Mouse (Mus musculus) frontal cortex, postnatal 10 days (tissue): ENCODE results near the gene Ahnak.

Experiments used
- DNase-seq, 2 experiments: peaks; one replicate each; pipeline ENCODE4 v3.0.0; 2022; ENCODE audit warnings: low spot score in 2 of 2, mixed read lengths in 1 of 2

The Ahnak gene

DNA sequence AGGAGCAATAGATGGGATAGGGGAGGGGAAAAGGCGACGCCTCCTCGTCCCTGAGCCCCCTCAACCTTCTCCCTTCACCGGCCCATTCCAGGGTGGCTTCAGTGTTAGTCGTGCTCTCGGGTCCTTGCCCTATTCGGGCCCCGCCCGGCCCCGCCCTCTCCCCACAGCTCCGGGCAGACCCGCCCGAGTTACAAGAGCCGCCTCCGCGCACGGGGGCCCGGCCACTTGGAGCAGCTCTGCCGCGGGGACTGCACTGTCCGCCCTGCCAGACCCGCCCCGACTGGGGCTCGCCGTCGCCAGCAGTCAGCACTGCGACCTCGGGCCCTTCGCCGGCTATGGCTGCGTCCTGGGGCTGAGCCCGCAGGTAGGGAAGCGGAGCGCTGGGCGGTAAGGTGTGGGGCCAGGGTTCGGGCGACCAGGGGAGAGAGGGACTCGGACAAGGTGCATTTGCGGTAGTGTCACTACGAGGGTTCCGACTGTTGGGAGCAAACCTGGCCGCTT, at the start of gene Ahnak:
Gene Ahnak, plus strand, starts transcription at position 219 of the 501 bp plus-strand sequence.
- DNase-seq, result no peak

DNA sequence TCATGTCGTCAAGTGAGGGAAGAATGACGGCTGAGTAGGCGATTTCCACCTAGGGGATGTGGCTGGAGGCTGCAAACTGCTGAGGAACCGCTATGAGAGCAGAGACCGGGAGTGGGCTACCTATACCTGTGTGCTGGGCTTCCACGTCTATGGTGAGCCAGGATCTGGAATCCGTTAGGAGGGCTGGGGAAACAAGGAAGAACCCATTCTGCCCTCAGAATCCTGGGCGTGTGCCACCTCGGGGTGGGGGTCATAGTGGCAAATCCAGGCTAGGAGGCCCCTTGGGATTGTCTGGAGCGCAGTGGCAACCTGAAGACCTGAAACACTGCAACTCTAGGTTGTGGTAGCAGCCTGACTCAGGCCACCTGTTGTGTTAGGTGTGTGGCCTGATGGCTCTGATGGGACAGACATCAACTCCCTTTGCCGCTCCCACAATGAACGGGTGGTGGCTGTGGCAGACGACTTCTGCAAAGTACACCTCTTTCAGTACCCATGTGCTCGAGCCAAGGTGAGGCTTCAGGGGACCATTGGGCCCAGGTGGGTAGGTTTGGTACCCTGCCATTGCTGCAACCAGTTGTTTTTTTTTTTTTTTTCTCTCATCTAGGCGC, 48.5 kb upstream of the Ahnak start:
- no peak for DNase-seq

DNA sequence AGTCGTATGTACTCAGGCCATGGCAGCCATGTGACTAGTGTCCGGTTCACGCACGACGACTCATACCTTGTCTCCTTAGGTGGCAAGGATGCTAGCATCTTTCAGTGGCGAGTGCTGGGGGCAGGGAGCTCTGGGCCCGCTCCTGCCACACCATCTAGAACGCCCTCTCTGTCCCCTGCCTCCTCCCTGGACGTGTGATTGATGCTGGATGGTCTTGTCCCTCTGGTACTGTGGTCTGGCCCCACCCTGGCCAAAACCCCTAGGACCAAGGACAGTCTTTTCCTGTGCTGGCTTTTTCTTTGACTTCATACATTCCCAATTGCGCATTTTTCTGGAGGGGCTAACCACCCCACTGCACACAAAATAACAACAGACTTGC, 48.0 kb upstream of the Ahnak start:
- no peak for DNase-seq

DNA sequence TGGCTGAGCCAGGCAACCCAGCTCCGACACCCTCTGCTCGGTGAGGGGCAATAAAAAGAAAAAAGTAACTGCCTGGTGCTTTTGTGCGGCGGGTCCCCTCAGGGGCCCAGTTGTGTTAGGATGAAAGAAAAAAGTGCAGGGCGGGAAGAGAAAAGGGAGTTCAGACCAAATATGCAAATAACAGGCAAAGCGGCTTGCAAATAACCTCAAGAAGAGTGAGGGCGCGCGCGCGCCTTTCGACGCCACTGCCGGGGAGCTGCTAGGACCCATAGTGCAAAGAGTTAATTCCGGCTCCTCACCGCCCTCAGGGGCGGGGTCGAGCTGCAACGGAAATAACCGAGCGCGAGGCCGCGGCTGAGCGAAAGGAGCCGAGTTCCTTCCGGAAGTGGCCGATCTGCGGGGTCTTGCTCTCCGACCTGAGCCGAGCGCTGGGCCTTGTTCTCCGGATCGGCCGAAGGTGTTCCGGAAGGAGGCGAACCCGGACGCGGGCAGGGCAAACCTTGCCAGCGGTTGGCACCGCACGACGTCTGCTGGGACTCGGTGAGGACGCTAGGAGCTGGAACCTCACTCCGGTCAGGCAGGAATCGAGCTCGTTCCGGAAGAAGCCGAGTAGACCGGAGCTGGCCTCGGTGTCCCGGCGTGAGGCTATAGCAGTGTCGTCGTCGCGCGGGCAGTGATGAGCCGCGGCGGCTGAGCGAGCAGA, 47.4 kb upstream of the Ahnak start, which contains the start of gene Mta2:
Gene Mta2, plus strand, starts transcription at position 361 of the 703 bp plus-strand sequence.
- DNase-seq, result peak; percentile 91 to 96

DNA sequence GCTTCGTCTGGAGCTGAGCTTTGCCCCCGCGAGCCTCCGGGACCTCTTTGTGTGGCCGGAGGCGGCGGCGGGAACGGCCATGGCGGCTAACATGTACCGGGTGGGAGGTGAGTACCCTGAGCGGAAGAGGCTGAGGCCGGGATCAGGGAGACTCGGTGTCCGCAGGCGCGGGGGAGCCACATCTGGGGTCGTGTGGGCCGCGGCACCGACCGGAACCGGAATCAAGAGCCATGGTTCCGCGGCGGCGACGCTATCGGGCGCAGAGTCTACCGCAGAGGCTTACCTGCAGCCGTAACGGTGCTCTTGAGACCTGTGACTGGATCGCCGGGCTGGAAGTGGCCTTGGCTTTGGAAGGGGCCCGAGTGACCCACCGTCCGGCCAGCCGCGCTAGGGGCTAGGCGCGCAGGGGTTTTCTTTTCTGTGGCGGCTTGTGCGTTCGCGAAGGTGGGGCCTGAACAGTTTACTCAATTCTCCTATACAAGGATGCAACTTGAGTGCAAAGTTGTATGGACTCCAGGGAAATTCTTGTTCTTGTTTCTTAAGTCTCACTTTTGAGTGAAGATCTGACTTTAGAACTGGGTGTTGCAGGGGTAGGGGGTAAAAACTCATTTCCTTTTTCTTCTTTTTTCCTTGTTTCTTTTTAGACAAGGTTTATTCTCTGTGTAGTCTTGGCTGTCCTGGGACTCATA, 46.7 kb upstream of the Ahnak start:
- no peak for DNase-seq

DNA sequence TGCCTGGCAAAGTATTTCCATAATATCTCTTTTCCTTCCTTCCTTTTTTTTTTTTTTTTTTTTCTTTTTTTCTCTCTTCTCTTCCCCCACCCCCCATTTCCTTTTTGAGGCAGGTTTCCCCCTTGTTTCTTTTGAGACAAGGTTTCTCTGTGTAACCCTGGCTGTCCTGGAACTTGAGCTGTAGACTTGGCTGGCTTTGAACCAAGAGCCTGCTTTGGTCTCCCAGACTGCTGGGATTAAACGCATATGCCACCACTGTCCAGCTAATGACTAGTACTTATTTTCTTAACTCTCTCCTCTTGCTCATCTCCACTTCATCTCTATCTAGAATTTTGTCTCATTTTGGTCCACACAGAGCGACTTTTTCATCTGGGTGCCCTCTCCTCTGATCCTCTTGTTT, 46.0 kb upstream of the Ahnak start:
- no peak for DNase-seq

DNA sequence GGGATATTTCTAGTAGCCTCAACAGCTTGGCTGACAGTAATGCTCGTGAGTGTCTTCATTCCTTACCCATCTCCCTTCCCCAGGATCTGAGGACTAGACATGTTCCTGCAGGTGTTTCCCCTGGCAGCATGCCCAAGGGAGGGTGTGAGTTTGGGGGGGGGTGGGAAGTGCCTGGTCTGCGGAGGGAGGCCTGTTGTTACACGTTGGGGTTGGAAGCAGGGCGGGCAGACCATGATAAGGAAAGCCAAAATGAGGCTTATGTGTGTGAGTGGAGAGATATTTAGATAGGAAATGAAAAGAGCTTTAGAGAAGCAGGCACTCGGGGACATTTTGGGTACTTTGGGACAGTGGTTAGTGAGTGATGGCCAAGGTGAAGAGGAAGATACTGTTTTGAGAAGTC, 45.0 kb upstream of the Ahnak start:
- no peak for DNase-seq

DNA sequence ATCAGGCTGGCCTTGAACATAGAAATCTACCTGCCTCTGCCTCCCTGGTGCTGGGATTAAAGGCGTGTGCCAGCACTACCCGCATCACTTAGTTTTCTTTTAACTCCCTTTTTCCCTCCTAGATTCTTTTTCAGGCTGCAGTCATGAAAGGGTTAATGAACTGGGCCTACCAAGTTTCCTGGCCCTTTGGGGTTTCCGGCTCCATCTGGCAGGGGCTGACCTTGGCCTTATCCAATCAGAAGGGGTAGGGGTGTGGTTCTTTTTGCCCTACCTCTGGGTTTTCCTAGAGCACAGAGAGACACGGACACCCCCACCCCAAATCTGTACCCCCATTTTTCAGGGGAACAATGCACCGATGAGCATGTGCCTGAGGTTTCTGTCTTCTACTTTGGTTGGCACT, 44.3 kb upstream of the Ahnak start:
- peak; percentile 46 to 59 for DNase-seq

DNA sequence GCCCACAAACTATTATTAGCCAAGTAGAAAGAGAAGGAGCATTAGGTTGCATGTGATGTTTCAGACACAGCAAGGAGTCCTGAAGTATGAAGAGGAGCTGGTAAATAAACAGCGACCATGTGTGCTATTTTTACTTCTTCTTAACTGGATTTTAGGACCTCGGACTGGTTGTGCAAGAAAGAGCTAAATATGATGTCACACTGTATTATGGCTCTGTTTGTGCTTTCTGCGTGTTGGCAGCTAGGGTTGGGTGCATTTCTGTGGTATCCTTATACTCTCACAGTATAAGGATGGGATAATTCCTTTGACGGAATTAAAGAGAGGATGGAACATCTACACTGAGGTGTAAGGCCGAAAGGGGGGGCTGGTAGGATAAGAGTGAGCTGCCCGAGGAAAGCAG, 43.8 kb upstream of the Ahnak start:
- DNase-seq, result no peak

DNA sequence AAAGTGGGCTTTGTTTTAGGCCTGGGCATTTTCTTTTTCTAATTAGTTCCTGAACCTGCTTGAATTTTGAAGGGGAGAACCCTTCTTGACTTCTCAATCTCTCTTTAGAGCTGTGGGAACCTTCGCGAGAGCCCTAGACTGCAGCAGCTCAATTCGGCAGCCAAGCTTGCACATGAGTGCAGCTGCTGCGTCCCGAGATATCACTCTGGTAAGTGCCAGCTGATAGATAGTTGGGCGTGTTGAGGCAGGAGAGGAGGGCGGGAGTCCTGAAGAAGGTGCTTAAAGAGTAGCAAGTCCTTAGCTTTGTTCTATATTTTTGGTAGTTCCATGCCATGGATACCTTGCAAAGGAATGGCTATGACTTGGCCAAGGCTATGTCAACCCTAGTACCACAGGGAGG, 42.2 kb upstream of the Ahnak start:
- DNase-seq, result no peak

DNA sequence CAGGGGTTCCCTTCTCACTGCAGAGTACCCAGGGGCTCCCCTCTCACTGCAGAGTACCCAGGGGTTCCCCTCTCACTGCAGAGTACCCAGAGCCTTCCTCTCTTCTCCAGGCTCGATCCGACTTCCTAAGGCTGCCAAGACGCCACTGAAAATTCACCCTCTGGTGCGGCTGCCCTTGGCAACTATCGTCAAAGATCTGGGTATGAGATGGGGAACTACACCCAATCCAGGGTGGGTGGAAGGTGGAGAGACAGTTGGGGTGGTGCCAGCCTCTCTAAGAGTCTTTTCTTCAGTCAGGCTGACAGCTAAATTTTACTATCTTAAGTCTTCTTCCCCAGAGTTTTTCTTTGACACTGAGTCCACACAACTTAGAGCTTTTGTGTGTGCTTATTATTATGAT, 38.9 kb upstream of the Ahnak start:
- DNase-seq, result no peak

DNA sequence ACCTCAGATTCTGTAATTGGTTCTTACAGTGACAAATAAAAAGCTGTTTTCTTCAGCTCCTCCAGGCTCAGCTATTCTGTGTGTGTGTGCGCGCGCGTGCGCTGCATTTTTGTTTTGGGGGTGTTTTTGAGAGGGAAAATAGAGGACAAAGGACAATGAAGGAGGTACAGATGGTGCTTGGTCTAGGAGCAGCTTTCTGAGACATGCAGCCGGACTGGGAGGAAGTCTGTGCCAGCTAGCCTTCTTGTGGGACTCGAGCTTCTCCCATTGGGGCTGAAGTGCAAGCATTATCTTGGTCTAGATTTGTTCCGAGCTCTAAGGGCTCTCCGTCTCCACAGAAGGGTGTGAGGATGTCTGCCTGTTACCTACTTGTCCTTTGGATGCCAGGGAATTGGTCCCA, 36.8 kb upstream of the Ahnak start:
- DNase-seq, result no peak

DNA sequence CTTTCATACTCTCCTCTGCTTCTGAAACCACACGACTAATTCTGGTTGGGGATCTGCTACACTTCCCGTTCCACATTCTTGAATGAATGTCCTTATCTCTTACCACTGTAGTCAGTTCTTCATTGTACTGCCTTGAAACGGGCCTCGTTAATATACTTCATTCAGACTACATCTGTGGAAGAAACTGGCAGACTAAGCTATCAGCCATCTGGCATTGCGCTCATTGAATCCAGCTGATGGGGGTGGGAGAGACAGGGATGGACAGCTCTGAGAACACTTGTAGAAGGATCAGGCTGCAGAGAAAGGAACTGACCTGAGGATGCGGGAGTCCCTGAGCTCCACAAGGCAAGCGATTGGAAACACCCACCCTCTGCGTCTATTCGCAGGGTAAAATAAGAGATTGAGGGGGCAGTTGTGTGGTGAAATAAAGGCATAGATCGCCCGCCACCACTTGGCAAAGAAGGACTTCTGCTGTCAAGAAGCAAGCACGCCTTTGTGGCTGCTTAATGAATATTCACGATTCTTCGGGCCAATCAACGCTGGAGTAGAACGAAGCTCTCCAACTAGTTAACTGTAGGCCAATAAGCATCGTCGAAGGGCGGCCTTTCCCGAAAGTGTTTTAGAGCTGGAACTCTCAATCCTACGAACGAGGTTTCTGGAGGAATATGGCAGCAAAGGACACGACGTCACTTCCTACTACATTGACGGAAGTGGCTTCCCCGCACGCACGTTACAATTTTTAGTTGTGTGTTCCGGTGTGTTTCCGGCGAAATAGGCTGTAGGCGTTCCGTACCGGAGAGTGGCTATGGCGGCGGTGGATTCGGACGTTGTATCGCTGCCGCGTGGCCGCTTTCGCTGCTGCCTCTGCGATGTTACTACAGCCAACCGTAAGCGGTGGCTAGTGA, 35.7 kb upstream of the Ahnak start, which contains the start of gene Tut1:
Gene Tut1, plus strand, starts transcription at position 713 of the 905 bp plus-strand sequence.
- DNase-seq, result peak; percentile 92

DNA sequence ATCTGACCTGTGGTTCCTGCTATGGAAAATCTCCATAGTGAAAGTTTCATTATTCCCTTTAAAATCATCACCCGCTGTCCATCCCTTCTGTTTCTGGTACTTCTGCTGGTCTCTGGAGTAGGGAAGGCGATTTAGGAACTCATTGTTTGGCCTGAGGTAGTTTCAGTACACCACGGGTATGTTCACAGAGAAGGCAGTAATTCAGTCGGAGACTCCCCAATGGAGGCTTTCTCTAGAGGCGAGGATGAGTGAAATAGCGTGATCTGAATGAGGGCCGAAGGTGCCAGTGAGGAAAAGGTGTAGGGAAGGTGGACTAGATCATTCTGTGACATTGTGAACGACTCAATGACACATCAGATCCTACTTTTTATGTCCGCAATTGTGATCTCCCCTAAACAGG, 34.9 kb upstream of the Ahnak start:
- no peak for DNase-seq

DNA sequence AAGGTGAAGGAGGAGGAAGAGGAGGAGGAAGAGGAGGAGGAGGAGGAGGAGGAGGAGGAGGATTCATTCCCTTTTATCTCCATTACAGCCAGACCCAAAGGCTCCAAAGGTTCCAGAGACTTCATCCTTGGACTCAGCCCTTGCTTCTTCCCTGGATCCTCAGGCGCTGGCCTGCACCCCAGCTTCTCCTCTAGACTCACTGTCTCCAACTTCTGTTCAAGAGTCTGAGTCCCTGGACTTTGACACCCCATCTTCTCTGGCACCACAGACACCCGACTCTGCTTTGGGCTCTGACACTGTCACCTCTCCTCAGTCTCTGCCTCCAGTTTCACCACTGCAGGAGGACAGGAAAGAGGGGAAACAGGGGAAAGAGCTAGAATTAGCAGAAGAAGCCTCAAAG, 26.8 kb upstream of the Ahnak start:
- no peak for DNase-seq

DNA sequence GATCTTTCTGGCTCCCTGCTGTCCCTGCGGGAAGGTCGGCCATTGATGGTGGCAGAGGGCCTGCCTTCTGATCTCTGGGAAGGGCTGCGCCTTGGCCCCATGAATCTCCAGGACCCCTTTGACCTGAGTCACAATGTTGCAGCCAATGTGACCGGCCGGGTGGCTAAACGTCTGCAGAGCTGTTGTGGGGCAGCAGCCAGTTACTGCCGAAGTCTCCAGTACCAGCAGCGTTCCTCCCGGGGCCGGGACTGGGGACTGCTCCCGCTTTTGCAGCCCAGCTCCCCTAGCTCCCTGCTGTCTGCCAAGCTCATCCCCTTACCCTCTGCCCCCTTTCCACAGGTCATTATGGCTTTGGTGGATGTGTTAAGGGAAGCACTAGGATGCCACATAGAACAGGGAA, 24.0 kb upstream of the Ahnak start:
- no peak for DNase-seq

DNA sequence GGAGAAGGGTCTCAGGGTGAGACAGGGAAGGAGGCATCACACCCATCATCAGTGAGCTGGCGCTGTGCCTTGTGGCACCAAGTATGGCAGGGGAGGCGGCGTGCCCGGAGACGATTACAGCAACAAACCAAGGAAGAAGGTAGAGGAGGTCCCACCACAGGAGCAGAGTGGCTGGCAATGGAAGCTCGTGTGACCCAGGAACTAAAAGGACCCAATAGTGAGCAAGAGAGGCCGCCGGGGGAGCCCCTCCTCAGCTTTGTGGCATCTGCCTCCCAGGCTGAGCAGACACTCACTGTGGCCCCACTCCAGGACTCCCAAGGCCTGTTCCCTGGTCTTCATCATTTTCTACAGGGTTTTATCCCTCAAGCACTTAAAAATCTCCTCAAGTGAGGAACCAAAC, 23.3 kb upstream of the Ahnak start:
- DNase-seq, result peak in 1 of 2 experiments; percentile 40

DNA sequence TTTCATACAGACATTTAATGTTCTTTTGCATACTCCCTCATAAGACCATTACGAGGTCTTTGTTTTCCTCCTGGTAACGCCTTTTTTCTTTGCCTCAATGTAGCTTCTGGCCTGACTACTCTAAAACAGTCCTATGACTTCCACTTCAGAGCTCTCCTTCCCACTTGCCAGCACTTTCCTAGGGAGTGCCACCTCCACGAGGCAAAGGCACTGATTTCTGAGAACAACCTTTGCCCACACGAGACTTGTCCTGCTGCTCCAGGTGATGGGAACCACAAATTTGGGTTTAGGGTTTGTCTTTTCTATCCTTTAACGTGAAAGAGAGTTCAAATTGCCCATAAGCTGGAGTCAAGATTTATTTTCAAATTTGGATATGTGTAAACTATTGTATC, 22.9 kb upstream of the Ahnak start:
- no peak for DNase-seq

DNA sequence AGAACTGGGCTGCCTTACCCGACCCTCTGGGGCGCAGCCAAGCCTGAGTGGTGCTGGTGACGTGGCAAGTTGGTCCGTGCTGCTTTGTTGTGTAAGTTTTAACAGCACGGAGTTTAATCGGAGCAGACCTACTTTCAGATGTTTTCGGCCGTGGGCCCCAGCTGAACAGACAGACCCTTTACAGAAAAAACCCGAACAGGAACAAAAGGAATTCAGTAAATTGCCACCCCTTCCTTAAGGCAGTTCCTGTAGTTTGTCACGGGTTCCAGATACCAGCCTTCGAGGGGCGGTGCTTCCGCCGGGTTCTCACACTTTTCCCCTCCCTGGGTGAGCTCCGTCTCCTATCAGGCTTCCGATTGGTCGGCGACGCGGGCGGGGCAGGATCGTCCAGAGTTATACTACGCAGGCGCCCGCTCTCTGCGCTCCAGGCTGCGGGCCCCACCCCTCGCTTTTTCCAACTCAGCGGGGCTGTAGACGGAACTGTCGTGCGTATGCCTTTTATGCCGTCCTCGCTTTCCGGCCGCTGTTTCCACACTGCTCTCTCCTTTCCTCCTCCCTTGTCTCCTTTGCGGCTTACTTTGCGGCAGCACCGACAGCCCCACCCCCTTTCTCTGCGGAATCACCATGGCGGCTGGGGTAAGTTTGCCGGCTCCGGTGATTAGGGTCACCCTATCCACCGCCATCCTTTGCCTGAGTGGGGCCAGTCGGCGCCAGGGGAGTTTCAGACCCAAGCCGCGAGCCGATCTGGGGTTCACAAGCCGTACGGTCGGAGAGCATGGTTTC, 22.3 kb upstream of the Ahnak start, which contains the start of gene Eef1g:
Gene Eef1g, plus strand, starts transcription at position 452 of the 783 bp plus-strand sequence.
- DNase-seq, result peak; percentile 99 to 100

DNA sequence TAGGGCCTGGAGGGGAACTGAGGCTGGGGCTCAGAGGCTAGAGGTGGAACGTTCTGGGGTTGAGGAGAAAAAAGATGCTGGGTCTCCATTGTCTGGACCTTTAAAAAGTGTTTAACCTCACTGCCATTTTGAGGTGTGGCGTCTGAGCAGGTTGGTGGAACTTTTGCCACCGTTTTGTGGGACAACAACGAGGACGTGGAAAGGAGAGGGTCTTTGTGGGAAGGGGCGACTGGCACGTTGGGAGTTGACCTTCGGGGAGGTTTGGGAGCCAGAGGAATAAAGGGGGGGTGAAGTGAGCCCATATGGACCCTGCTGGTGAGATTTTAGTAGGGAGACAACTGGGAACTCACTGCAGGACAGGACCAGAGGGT, 21.7 kb upstream of the Ahnak start:
- DNase-seq, result no peak

DNA sequence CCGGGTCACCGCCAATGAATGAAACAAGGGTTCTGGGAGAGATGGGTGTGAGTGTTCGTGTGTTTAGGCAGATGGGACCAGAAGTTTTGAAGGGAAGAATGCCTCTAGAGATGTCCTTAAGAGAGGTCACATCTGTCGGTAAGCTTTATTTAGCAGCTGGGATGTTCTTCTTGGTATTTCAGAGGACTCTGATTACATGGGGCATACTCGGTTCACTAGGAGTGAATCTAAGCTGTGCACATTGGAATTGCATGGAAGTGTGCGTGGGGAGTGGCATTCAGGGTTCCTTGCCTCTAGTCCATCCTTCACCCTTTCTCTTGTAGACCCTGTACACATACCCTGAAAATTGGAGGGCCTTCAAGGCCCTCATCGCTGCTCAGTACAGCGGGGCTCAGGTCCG, 21.2 kb upstream of the Ahnak start:
- DNase-seq, result no peak
